Mouse (Mus musculus) C2C12 (cell line): ENCODE measurements around the gene Glce. TPM values are rescaled to one million over a fixed set of nuclear protein-coding genes. Genes with fewer than 3 reads are reported as not detected.

ENCODE experiments used
- H3K27me3 ChIP-seq: one replicate; pipeline ENCODE4 v1.6.1; 2011; ENCODE audit not compliant: control insufficient read depth, insufficient read depth, insufficient read length
- H3K36me3 ChIP-seq: one replicate; pipeline ENCODE4 v1.6.1; 2011; ENCODE audit not compliant: control insufficient read depth, insufficient read depth
- H3K4me3 ChIP-seq: one replicate; pipeline ENCODE4 v1.5.1; 2011; ENCODE audit warnings: mild to moderate bottlenecking, control low read depth; ENCODE audit not compliant: poor library complexity, insufficient read depth, severe bottlenecking
- H3K79me2 ChIP-seq: one replicate; pipeline ENCODE4 v1.6.1; 2011; ENCODE audit not compliant: control insufficient read depth, insufficient read depth
- H3K79me3 ChIP-seq: one replicate; pipeline ENCODE4 v1.6.1; 2011; ENCODE audit warnings: low read depth, control low read depth
- H3ac ChIP-seq: one replicate; pipeline ENCODE3; 2011; ENCODE audit warnings: low read depth; ENCODE audit not compliant: control insufficient read depth, insufficient read length
- CEBPB ChIP-seq: IDR thresholded peaks from one replicate; pipeline ENCODE4 v1.6.1; 2011; ENCODE audit warnings: low read depth, mild to moderate bottlenecking, control low read depth, moderate library complexity
- CTCF ChIP-seq: IDR thresholded peaks from one replicate; pipeline ENCODE4 v1.5.1; 2011; ENCODE audit not compliant: control insufficient read depth, insufficient read depth, insufficient read length
- FOSL1 ChIP-seq: IDR thresholded peaks from one replicate; pipeline ENCODE4 v1.8.0; 2011; ENCODE audit warnings: mild to moderate bottlenecking, low read length; ENCODE audit not compliant: poor library complexity, insufficient read depth, severe bottlenecking
- MAX ChIP-seq: IDR thresholded peaks from one replicate; pipeline ENCODE4 v1.6.1; 2011; ENCODE audit warnings: mild to moderate bottlenecking, control low read depth
- MYOD1 ChIP-seq: IDR thresholded peaks from one replicate; pipeline ENCODE4 v1.6.1; 2011; ENCODE audit warnings: low read depth; ENCODE audit not compliant: control insufficient read depth, insufficient read length
- MYOG ChIP-seq: IDR thresholded peaks from one replicate; pipeline ENCODE4 v1.6.1; 2011; ENCODE audit not compliant: control insufficient read depth, insufficient read length; ENCODE audit errors: extremely low read depth
- USF1 ChIP-seq: IDR thresholded peaks from one replicate; pipeline ENCODE4 v1.6.1; 2011; ENCODE audit warnings: low read depth, mild to moderate bottlenecking, control low read depth, moderate library complexity
- polyA plus RNA-seq: library from polyadenylated mRNA; unstranded; fragments of >200 nt; fragmentation: generic; extraction: Trizol; gene quantifications from one replicate; pipeline ENCODE4 v1.2.1, GENCODE M21; 2012; ENCODE audit warnings: missing spikeins

Gene Glce
- polyA plus RNA-seq, 1 experiment, result 10.1 TPM

GRCm38 (mm10) chr9:62137259-62137658, 14.8 kb upstream of the Glce start:
- Histone ChIP-seq H3K4me3 (no peak overlapping the region), H3ac (no peak overlapping the region), H3K36me3 (no peaks in the 10 kb centered on the region), H3K79me2 (no peaks in the 10 kb centered on the region), H3K79me3 (no peaks in the 10 kb centered on the region), H3K27me3 (no peaks in the 10 kb centered on the region)
- TF ChIP-seq MYOG (no peak), MAX (no peak), CEBPB (peak; percentile 52), FOSL1 (no peak), USF1 (no peak), MYOD1 (no peak), CTCF (no peak)

- TF ChIP-seq MYOD1, result no peak
- TF ChIP-seq CTCF, result no peak
- TF ChIP-seq USF1, result no peak
- TF ChIP-seq MAX, result no peak
- TF ChIP-seq MYOG, result no peak
- no peak for TF ChIP-seq CEBPB
- TF ChIP-seq FOSL1, result no peak
- no peaks in the 10 kb centered on the region for H3K79me3 ChIP-seq
- no peaks in the 10 kb centered on the region for H3K27me3 ChIP-seq
- H3K36me3 ChIP-seq, result no peaks in the 10 kb centered on the region
- H3K79me2 ChIP-seq, result no peaks in the 10 kb centered on the region
- no peak overlapping the region for H3K4me3 ChIP-seq
- H3ac ChIP-seq, result no peak overlapping the region
These were observed 9.7 kb upstream of the Glce start for GRCm38 (mm10) chr9:62132005-62132782.

GRCm38 (mm10) chr9:62130746-62131145, 8.3 kb upstream of the Glce start:
- Histone ChIP-seq H3K36me3 (no peaks in the 10 kb centered on the region), H3K4me3 (no peak overlapping the region), H3K27me3 (no peaks in the 10 kb centered on the region), H3ac (no peak overlapping the region), H3K79me3 (no peaks in the 10 kb centered on the region), H3K79me2 (no peaks in the 10 kb centered on the region)
- no peak for TF ChIP-seq MAX
- no peak for TF ChIP-seq CEBPB
- TF ChIP-seq CTCF, result no peak
- no peak for TF ChIP-seq FOSL1
- no peak for TF ChIP-seq MYOD1
- no peak for TF ChIP-seq USF1
- TF ChIP-seq MYOG, result no peak

GRCm38 (mm10) chr9:62128056-62128455, 5.6 kb upstream of the Glce start:
- Histone ChIP-seq H3K4me3 (no peak overlapping the region), H3K36me3 (no peaks in the 10 kb centered on the region), H3K27me3 (no peaks in the 10 kb centered on the region), H3ac (no peak overlapping the region), H3K79me2 (no peaks in the 10 kb centered on the region), H3K79me3 (no peaks in the 10 kb centered on the region)
- TF ChIP-seq FOSL1 (no peak), MAX (no peak), CEBPB (no peak), MYOD1 (no peak), USF1 (no peak), MYOG (no peak)

- Histone ChIP-seq H3K27me3 (no peaks in the 10 kb centered on the region), H3K4me3 (no peak overlapping the region), H3K36me3 (no peaks in the 10 kb centered on the region), H3ac (no peak overlapping the region), H3K79me3 (peaks cover 8% of the 10 kb centered on the region), H3K79me2 (peaks cover 12% of the 10 kb centered on the region)
- TF ChIP-seq CEBPB (no peak), CTCF (no peak), USF1 (no peak), MYOD1 (no peak), MAX (no peak), FOSL1 (no peak), MYOG (no peak)
These were observed 3.6 kb upstream of the Glce start for GRCm38 (mm10) chr9:62125986-62126575.
